Mouse (Mus musculus) spleen, postnatal 14 days (tissue): ENCODE results near the gene Igf2bp2.

Experiments used
- DNase-seq, 2 experiments: peaks; one replicate each; pipeline ENCODE4 v3.0.0; 2021 to 2022; ENCODE audit warnings: low spot score in 2 of 2

Gene Igf2bp2

DNA sequence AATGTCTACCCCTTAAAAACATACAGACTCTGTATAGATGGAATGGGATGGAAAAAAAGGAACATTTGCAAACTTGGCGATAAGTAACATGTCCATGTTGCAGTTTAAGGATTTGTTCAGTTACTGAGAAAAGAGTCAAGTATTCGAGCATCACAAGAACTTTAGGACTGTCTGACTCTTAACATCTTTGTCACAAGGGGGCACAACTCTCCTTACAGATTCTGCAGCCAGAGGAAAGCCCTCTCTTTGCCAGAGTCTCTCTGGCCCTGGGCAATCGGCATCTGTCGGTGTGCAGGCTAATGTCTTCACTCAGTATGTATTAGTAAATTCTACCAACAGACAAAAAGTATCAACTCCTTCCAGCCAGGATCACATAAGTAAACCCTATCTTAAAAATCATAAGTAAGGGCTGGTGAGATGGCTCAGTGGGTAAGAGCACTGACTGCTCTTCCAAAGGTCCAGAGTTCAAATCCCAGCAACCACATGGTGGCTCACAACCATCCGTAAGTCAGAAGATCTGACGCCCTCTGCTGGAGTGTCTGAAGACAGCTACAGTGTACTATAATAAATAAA, 57.0 kb downstream of the Igf2bp2 start:
- DNase-seq, result no peak

DNA sequence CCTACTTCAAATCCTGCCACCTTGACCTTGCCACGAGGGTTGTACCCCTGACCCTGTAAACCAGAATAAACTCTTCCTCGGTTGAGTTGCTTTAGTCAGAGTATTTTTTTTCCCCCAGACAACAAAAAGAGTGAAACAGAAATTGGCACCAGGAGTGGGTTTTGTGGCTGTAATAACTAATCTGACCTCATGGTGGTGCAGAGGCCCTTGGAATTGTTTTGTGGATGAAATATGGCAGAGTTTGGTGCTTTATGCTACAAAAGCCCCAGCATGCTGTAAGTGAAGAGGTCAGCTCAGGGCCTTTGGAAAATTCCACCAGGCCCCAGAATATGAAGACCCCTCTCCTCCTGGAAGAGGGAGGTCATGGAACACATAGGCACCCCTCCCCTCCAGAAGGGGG, 63.0 kb downstream of the Igf2bp2 start:
- DNase-seq, result no peak

DNA sequence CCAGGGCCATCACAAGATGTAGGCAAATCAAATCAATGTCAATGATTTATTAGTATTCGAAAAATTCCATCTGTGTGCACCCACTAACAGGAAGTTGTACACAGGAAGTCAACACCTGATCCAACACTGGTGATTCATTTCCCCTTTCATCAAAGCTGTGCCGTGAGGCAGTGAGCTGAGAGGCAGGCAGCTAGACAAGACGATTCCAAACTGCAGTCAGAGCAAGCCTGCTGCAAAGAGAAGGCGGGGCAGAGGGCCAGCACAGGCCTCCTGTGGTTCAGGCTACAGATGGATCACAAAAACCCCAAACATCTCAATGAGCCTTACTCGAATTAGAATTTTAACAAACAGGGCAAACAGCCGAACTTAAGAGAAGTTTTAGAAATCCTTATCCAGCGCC, 65.4 kb downstream of the Igf2bp2 start:
- DNase-seq, result no peak

DNA sequence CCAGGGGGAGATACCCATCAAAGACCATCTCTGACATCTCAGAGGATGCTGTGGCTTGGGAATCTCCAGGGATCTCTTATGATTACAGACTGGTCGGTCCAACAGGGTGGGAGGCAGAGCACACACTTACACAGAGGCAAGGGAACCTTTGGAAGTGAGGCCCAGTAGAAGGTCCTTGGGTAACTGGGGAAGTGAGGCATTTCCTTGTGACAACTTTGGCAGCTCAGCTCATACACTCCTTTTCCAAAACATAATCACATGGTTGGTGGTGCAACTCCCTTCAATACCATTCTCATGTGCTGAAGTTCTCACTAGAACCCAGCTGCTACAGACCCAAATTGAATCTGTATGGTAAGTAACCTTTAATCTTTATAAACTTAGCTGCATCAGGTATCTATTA, 67.3 kb downstream of the Igf2bp2 start:
- no peak for DNase-seq

DNA sequence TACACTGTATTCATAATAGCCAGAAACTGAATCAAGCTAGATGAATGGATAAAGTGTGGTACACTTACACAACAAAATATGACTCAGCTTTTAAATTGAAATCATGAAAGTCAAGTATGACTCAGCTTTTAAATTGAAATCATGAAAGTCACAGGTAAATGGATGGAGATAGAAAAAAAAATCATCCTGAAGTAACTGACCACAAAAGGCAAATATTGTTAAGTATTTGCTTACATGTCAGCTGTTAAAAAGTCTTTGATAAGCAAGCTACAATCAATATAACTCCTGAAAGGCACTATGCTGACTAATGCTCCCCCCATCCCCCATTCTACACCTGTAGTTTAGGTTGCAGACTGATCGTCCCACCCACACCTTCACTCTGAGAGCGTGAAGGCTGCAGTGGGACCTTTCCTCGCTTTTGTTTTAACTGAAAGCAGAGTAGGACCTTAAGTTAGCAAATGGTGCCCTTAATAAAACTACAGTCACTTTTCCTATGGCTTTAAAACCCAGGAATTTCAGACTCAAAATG, 71.8 kb downstream of the Igf2bp2 start:
- DNase-seq, result no peak

DNA sequence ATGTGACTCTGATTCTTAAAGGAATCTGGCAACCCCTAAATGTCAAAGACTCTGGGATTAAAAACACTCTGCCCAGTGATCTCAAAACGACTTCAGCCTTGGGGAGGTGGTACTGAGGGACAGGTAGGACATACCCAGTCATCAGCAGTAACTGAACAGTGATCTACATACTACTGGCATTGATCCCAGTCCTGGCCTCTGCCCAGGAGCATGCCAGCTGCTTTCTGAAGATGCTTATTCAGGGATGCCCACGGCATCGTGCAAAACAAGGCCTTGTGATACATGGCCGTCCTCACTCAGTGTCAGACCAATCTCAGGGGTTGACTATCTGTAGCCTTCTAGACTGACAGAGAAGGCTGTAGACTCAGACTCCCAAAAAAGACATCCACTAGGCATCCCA, 77.7 kb downstream of the Igf2bp2 start:
- no peak for DNase-seq

DNA sequence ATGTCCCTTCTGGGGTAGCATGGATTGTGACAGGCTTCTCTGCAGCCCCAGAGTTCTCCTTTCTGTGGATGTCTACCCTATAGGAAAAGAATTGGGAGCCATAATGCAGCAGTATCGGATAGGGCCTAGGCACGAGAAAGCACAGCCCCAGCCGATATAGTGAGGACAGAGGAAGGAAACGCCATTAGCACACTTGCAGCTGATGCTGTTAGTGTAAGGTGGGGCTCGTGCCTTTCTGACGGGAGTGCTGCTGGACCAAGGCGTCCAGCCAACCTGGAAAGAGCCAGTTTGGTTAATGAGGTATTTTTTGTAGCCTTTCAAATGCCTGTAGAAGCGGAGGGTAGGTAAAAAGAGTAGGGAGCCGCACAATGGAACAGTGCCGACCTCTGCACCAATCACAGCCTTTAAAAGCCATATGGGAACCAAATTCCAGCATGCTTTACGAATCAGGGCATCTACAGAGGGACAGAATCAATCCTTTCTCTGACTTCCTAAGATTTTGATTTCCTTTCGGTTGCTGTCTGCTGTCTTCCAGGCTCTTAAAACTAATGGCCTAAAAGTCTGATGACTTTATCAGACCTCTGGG, 82.9 kb downstream of the Igf2bp2 start:
- DNase-seq, result no peak

DNA sequence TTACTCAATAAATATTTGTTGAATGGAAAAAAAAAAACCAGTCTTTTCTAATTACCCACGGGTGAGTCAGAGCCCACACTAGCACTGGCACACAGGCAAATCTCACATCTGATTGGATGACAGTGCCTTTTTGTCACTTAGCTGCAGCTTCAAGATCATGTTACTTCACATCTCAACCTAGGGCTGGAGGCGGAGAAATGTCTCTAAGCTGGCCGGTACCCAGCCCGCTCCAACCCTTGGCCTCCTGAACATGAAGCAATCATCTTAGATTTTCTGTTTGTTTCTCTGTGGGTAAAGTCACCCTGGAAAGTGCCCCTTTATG, 86.5 kb downstream of the Igf2bp2 start:
- DNase-seq, result no peak

DNA sequence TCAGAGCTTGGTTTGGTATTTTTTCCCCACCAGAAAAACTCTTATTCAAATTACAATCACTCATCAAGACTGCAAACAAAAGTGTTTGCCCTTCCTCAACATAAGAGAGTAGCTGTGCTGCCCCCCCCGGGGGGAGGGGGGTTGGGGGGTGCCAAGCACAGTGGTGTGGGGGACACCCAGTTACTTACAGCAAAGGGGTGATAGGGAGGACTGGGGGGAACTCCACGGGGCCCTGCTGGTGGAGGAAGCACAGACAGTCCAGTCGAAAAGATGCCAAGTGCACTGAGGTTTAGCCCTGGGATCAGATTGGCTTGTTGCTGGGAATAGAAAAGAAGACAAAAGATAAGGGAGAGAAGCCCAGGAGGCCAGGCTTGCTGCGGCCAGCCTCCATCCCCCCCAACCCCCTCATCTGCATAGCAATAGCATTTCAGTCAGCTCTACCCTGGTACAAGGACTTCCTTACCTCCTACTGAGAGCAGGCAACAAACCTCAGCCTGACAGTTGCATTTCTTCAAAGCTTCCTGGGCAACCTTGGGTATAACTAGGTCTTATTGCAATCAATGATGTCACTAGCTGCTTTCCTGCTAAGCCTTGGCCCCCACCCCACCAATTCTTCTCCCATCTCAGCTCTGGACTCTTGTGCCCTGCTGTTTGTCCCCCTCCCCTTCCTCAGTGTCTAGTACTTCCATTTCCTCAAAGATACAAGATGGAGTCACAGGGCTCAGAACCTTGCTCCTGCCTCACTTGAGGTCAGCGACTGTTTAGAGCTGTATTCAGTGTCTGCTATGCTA, 87.1 kb downstream of the Igf2bp2 start:
- no peak for DNase-seq

DNA sequence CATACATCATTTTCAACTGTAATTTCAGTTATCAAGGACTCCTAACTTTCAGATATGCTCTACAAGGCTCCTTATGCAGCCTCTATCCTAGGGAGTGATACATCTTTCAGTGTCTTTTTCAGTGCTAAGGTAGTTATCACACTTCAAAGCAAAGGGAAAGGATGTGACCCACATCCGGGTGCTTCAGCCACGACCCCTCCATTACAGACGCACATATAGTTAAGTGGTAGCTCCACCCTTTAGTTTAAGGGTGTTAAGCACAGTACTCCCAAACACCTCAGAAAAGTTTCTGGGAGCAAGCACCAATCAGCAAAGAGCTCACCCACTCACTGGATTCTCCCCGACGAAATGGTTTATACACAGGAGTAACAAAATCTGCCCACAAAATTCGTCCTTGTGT, 88.0 kb downstream of the Igf2bp2 start:
- DNase-seq, result no peak

DNA sequence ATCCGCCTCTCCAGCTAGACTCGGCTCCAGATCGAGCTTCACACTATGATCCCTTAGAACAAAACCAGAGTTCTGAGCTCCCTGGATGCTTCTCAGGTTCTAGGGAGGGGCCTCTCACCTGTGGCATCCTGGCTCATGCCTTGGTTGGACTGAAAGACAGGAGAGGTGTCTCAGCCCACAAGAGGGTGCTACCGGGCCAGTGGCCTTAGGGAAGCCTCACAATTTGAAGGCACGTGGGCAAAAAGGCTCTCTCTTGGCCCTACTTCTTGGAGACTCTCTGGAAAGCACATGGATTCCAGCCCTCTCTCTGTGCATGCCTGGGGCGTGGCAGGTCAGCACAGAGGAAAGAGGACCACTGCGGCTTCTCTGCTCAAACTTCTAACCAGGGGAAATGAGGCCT, 91.7 kb downstream of the Igf2bp2 start:
- no peak for DNase-seq

DNA sequence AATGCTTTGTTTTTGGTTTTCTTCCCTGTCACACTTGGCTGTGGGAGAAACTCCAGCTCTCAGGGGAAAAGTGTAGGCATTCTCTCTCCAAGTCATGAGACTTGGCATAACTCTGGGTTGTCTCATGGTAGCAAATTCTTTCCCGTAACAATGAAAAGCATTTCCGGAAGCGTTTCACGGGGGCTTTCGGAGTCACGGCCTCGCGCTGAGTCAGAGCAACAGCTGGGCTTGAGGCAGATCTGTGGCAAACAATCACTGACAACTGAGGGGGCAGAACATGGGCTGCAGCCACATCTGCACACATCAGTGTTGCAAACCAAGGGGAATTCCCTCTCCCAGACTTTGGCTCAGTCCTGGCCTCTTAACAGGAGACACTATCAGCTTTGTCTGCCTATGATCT, 95.7 kb downstream of the Igf2bp2 start:
- DNase-seq, result no peak

DNA sequence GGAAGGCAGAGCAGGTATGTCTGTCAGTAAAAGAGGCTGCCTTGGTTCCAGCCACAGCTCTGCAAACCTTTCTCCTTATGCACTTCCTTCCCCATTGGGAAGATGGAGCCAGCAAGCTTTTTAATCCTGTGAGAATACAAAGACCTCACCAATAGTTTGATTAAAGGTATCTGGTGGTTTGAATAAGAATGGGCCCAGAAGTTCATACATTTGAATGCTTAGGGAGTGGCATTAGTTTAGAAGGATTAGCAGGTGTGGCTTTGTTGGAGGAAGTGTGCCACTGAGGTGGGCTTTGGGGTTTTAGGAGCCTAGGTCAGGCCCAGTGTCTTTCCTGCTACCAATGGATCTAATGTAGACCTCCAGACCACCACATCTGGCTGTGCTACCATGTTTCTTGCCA, 97.6 kb downstream of the Igf2bp2 start:
- DNase-seq, result no peak

DNA sequence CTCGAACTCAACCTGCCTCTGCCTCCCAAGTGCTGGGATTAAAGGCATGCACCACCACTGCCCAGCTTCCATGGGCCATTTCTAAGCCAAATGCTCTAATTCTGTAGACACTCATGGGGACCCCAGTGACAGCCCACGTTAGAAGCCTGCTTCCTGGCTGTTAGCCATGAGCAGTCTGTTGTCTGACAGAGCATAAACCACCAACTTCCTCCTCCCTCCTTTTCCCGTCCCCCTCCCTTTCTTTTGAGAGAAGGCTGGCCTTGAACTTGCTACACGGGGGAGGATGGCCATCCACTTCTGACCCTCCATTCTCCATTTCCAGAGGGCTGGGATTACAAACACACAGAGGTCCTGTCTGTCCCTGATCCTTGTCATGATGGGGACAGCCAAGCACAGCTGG, 100.8 kb downstream of the Igf2bp2 start:
- DNase-seq, result no peak

DNA sequence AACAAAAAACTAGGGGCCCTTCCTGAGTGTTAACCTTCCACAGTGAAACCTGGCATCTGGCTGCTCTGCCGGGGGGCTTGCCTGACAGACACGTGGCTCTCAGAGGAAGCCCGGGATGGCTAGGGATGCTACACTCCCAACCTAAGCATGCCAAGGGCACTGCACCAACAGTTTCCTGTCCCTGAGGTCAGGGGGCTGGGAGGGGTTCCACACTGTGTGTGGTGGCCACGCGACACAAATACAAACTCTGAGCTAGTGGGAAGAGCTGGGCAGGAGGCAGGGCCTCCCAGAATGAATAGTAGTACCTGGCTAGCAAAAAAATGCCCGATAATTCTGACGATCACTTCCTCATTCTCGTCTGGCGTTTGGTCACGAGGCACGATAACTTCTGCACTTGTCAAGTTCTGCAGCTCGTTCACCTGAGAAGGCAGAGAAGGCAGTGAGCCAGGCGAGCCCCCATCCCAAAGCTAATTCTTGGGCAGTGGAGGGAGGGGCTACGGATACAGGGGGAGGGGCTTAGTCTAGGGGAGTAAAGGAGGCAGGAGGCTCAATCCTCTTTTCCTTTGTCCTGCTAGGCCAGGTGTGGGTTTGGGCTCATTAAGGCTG, 101.4 kb downstream of the Igf2bp2 start:
- DNase-seq, result no peak

DNA sequence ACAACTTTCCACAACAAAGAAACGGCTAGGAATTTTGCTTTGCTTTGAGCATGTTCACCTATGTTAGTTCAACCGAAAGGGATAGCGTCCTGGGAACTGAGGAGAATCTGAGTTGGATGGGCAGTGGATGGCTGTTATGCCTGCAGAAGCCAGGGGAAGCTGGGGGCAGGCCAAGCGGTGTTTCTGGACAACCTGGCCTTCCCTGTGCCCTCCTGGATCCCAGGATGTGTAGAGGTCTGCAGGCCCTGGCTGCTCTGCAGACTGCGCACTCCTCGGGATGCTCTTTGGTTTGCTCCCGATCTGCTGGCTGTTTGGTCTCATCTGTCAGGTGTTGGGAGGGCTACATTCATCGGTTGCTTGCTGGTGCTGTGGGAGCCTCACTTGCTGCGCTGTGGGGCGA, 102.7 kb downstream of the Igf2bp2 start:
- no peak for DNase-seq

DNA sequence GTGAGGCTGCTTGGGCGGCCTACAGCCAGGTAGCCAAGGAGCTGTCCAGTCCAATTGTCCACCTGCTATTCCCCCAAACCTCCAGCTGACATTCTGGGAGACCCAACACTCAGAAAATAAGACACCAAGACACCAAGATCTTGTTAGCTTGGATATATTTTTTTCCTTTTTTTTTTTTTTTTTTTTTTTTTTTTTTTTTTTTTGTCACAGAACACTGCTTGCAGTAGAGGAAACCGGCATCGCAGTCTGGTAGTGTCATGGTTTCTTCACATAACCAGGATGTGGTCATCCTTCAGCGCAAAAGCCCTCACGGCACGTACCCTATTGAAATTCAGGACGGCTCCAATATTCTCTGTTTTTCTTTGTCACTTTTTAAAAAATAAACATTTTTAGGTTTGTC, 104.2 kb downstream of the Igf2bp2 start:
- DNase-seq, result no peak

DNA sequence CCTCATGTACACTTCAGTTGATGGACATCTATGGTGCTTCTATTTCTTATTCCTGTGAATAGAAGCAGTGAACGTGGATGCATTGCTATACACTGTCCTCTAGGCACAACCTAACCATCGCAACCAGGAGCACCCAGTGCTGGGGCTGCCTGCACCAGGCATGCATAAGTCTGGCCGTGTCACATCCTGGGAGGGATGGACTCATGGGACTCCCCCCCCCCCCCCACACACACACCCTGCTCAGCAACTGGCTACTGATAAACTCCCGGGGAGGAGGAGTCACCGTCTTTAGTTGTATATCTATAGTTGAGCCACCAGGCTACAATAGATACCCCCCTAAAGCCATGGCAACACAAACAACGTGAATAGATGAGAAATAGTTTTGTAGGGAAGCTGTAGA, 105.6 kb downstream of the Igf2bp2 start:
- DNase-seq, result no peak

DNA sequence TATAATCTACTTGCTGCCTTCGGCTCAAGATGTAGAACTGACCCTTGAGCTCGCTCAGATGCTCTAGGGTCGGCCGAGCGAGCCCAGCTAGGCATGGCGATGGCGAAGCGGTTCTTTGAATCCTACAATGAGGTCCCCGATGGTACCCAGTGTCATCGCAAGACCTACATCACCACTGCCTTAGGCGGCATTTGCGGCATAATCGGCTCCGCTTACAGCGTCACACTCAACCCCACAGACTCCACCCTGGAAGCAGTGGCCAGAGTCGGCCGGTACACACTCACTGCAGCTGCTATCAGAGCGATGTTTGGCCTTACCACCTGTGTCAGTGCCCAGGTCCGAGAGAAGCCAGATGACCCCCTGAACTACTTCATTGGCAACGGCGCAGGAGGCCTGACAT, 109.7 kb downstream of the Igf2bp2 start:
- no peak for DNase-seq

DNA sequence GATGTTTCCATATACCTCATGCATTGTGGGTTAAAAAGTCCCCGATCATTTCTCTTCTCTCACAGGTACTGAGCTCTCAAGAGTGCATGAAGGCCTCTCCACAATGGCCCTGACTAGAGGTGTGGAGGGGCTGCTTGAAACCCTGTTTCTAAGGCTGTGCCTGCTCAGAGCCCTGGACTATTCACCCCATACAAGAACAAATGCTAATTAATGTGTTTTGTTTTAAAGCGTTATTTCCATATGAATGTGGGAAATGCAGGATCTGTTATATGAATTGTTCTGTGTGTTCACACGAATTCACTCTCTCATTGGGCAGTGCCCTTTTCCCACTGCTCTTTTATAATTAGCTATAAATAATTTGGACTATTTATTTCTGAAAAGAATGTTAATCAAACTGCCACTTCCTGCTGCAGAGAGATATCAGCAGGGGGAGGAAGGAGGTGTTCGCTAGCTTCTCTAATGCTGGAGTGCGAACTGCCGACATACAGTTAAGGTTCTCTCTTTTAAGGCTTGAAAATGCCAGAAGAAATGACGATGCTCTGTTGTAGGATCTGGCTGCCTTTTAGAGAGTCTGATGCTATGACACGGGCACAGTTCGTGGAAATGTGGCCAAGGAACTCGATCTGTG, 116.2 kb downstream of the Igf2bp2 start:
- no peak for DNase-seq

DNA sequence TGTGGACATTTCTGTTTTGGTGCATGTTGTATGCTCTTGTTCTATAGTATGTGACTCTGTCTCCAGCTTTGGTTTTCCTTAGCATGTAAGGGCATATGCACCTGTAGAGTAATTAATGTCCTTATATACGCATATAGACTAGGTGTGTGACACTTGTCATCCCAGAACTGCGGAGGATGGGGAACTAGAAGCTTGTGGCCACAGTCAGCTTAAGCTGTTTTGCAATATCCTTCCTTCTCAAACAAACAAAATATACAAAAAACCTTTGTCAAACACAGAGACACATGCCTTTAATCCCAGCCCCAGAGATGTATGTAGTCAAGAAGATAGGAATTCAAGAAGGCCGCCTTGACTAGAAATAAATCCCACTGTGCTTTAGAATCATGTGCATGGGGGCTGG, 117.2 kb downstream of the Igf2bp2 start:
- DNase-seq, result no peak

DNA sequence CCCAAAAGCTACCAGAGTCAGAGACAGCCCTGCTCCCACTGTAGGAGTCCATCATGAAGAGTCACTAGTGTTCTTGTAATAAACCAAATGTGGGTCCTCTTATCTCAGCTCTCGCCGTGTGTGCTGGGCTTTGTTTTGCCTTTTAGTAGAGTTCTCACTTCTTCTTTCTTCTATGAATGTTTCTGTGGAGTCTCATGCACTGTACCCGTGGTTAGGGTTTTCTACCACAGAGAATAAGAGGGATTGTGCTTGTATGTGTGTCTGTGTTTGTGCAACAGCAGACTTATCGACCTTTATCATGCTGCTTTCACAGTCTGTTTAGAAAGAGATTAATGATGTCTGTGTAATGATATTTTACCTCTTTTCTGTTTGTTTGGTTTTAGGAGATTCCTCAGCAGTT, 119.3 kb downstream of the Igf2bp2 start:
- no peak for DNase-seq

DNA sequence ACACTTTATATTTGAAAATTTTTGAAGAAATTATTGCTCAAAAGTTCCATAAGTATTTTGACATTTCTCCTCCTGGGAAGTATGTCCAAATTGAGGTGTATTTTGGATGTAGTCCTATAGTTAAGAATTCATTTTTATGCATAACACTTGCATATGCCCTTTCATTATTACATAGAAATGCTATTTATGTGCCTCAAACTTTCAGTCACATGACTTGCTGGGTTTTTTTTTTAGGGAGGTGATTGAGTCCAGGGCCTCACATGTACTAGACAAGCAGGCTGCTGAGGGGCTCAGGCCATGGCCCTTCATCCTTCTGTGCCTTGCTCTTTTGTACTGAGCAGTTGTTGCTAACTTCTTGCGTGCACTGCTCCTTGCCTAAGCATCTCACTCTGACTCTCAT, 123.1 kb downstream of the Igf2bp2 start:
- DNase-seq, result no peak
